Mouse (Mus musculus) ES-CJ7 (cell line): ENCODE measurements around the gene Neurl1b.
A peak's percentile ranks its signal among the peaks of the same experiment; 100 is the strongest.

Experiments
- DNase-seq: peaks from one replicate; pipeline ENCODE4 v3.0.0; 2011; ENCODE audit warnings: low read depth, low spot score

Neurl1b gene

GRCm38 (mm10) chr17:26396765-26397164 is 17.9 kb upstream of the Neurl1b start:
- no peak for DNase-seq

- no peak for DNase-seq
These were observed 17.3 kb upstream of the Neurl1b start for GRCm38 (mm10) chr17:26397339-26397738.

DNA sequence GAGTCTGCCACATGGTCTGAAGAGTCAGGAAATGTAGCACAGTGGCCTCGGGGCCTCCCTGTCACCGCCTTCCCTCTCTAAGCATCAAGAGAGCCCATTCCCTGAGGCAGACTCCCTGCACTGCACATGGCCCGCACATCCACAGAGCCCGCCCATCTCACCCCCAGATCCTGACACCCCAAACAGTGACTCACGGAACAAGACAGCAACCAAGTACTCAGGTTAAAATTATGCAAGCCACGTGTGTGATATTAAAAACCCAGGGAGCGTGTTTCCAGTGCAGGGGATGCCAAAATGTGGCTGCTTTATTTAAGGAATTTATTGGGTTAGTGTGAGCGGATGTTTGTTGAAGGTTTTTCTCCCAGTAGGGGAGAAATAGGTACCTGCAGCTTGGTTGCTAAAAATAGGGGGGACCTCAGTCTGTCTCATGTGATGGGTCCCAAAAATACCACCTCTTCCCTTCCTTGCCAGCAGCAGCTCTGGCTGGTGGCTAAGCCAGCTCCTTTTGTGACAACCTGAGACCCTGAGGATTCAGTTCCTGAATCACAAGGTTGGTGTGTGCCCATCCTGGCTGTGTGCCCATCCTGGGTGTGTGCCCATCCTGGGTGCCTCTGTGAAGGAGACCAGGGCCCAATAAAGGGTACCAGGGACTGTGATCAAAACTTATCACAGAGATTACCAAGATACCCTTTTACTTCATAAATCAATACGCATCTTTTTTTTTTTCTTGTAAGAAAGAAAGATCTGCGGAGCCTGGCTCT is 9.1 kb upstream of the Neurl1b start:
- DNase-seq: no peak

- no peak for DNase-seq
These were observed 1.7 kb upstream of the Neurl1b start for GRCm38 (mm10) chr17:26412967-26413366.

- DNase-seq: no peak
These were observed 476 bp upstream of the Neurl1b start for GRCm38 (mm10) chr17:26414184-26414522.

DNA sequence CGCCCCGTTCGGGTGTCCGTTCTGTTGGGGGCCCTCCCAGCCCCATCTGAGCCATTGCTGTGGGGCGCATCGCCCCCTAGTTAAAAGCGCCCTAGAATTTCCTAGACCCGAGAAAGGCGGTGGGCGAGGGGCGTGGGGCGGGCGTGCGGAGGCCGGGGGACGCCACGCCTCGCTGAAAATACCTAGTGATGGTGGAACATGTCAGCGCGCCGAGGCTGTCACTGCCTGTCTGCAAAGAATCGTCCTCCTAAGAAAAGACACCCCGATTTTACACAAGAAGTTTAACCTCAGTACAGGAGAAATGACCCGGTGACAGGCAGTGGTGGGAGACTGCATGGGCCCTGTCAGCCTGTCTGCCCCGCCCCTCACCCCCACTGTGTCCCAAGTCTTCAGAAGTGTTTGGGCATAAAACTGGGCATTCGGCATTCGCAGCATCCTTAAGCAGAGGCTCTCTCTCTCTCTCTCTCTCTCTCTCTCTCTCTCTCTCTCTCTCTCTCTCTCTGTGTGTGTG is 781 bp downstream of the Neurl1b start:
- DNase-seq: peak; percentile 11

- no peak for DNase-seq
These were observed 1.5 kb downstream of the Neurl1b start for GRCm38 (mm10) chr17:26416141-26416540.

DNA sequence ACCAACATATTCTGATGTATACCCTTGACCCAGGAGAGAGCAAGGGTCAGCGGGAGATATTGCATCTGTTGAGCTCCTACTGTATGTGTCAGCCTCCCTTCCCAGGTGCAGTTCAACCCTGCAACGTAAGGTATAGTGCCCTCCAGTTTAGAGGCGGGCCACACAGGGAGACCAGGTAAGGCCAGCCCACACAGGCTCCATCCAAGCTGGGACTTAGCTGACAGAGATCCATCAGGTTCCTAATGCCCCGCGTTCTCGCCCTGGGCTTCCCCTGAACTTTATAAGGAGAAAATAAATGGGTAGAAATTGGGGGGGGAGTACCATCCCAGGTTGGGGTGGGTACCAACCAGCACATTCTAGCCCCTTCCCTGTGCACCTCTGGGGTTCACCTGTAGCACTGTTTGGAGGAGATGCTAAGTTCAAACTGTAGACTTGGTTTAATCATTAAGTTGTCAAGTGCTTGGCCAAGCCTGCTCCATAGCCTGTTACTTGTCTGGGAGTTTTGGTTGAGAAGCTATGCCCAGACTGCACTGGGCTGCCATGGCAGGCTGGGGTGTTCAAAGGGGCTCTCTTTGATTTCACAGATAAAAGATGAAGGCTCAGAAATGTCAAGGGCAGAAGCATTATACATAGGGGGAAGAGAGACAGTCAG is 3.3 kb downstream of the Neurl1b start:
- no peak for DNase-seq

DNA sequence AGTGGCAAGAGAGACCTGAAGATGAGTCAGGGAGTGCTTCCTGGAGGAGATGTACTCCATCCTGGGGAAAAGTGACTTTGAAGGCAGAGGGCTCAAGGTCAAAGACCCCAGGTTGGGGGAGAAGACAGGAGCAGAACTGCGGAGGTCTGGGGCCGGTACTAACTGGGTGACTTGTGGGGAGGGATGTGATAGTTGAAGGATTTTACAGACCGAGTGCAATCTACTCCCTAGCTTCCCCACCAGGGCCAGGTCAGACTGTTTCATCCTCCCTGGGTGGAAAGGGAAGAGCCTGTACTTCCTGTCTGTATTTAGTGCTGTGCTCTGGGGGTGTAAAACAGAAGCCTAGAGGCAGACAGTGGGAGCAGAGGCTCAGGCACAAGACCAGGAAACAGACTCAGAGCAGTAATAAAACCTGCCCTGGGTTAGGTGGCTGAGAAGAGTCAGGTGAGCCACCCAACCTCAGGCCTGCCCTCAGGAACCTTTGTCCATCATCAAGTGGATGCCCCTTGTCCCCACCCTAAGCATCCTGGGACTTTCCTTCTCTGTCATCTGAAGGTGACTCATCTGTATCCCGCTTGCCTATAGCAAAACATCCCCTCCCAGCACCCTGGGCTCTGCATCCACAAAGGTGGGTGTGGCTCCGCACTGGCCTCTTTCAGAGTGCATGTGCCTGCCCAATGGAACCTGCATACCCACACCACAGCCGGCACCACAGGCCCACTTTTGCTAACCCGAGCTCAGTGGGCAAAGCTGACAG is 6.0 kb downstream of the Neurl1b start:
- no peak for DNase-seq

- peak; percentile 59 for DNase-seq
These were observed 6.9 kb downstream of the Neurl1b start for GRCm38 (mm10) chr17:26421561-26421960.

GRCm38 (mm10) chr17:26422390-26422789 is 7.8 kb downstream of the Neurl1b start:
- no peak for DNase-seq

GRCm38 (mm10) chr17:26423967-26424641 is 9.5 kb downstream of the Neurl1b start:
- no peak for DNase-seq

- DNase-seq: no peak
These were observed 10.5 kb downstream of the Neurl1b start for GRCm38 (mm10) chr17:26424973-26425735.

DNA sequence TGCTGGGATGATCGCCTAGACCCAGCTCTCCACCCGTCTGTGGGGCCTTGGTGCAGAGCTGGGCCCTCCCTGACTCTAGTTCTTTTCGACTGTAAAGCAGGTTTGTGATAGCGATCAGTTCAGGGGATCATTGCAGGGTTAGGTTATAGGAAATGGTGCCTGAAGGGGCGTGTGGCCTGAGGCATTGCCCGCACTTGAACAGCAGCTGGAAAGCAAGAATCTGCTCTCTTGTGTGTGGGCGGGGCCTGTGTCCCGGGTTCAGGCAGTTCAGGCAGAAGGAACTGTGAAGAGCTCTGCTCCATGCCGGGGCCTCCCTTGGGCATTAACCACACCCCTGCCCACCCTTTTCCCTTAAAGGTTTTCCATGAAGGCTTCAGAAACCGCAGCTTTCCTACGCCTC is 18.7 kb downstream of the Neurl1b start:
- DNase-seq: peak; percentile 72

DNA sequence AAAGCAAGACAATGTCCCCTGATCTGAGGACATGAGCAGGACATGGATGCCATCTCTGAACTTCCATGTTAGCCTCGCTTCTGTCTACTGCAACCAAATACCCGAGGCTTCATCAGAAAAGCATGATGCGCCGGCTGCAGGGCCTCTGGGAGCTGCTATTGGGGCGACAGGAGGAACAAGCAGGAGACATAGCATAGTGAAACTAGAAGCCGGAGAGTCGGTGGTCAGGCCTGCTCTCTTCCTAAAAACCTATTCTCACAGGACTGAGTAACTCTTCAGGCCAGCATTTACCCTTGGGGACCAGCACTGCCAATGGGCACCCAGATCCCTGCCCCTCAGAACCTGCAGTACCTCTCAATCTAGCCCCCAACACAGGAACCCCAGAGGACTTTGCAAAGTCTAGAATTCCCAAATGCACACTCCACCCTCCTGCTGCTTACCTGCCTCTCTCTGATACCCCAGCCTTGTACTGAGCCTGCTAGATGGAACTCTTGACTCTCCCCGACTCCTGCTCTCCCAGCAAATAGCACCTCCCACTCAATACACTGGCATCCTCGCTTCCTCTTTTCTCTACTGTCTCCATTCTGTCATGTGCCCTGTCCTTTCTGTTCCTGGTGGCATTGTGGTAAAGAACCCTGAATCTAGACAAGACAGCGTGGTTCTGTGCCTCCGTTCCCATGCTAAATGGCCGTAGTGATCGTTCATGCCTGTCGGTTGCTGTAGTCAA is 22.6 kb downstream of the Neurl1b start:
- DNase-seq: no peak

DNA sequence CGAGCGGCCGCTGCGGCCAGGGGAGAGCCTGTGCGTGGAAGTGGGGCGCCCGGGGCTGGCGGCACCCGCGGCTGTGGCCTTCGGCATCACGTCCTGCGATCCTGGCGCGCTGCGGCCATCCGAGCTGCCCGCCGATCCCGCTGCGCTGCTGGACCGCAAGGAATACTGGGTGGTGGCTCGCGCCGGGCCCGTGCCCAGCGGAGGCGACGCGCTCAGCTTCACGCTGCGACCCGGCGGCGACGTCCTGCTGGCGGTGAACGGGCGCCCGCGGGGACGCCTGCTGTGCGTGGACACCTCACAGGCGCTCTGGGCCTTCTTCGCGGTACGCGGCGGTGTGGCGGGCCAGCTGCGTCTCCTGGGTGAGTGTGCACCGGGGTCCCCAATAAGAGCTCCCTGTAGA is 24.4 kb downstream of the Neurl1b start:
- no peak for DNase-seq

DNA sequence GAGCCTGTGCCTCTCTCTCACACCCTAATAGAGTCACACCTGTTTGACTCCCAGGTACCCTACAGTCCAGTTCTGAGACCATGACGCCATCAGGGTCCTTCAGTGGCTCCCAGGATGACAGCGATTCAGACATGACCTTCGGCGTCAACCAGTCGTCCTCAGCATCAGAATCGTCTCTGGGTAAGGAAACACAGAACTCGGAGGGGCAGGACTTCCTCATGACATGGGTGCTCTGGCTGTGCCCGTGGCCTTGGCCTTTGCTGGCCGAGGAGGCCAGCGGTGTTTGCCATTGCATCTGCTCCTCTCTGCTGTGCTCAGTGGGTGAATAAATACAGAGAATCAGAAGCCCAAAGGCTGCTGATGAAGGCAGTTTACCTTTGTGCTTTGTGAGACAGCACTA is 26.4 kb downstream of the Neurl1b start:
- no peak for DNase-seq

DNA sequence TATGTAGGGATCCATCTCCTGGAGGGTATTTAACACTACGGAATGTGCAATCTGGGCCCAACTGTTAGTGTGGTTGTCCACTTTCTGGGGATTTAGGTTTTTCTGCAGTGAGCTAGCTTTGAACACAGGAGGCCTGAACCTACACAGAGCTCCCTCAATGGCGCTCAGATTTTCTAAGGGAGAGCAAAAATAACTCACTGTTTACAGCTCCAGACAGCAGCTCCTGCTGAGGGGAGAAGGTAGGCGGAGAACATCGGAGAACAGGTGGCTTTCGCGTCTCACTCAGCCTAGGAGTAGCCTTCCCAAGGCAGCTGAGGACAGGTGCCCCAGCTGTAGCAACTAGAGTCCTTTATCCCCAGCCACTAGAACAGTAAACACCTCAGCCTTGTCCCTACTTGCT is 27.6 kb downstream of the Neurl1b start:
- no peak for DNase-seq

DNA sequence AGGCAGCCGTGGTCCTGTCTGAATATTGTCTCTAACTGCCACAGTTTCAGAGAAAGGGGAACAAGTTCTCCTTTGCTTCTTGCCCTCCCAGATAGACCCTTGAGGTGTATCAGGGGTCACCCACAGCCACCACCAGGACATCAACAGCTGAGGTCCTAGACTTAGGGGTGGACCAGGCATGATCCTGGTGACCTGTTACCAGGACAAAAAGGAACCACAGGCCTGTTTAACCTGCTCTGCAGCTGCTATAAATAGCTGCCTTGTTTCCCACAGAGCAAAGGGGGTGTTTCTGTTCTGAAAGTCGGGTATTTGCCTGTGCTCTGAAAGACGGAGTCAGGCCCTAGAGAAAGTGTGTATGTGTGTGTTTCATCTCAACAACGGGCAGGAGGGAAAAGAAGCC is 29.2 kb downstream of the Neurl1b start:
- DNase-seq: no peak

DNA sequence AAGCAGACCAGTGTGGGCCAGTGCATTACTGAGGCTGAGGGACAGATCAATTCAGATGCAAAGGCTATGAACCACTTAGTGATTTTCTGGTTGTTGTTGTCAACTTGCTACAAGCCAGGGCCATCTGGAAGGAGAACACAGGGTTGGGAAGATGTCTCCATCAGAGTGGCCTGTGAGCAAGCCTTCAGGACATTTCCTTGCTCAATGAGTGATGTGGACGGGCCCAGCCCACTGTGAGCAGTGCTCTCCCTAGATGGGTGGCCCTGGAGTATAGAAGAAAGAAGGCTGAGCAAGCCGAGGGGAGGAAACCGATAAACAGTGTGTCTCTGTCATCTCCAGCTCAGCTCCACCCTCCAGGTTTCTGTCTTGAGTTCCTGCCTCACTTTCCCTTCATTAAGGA is 34.8 kb downstream of the Neurl1b start:
- DNase-seq: no peak
